Mouse (Mus musculus): Measurements from ENCODE around the gene Timm17a.

Gene Timm17a

DNA sequence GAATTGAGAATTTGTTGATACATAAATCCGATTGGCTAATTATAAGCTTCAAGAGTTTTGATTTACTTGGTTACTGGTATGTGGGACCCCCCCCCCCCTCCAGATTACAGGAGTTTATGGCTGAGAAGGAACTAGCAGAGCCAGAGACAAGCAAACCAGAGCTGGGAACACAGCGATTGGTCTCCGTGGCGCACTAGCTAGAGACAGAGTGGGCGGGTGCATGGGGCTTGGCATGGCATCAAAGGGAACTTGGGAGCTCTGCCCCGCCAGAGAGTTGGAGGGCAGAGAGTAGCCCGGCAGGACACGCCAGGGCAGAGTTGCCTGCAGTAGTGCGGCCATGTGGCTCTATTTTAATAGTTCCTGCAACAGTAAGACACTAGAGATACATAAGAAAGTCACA lies 32.9 kb downstream of the Timm17a start:
- no peak for DNase-seq (ENCODE audit: low read depth)

GRCm38 (mm10) chr1:135271371-135271770 lies 42.2 kb downstream of the Timm17a start:
- DNase-seq (ENCODE audit: low read depth): no peak

DNA sequence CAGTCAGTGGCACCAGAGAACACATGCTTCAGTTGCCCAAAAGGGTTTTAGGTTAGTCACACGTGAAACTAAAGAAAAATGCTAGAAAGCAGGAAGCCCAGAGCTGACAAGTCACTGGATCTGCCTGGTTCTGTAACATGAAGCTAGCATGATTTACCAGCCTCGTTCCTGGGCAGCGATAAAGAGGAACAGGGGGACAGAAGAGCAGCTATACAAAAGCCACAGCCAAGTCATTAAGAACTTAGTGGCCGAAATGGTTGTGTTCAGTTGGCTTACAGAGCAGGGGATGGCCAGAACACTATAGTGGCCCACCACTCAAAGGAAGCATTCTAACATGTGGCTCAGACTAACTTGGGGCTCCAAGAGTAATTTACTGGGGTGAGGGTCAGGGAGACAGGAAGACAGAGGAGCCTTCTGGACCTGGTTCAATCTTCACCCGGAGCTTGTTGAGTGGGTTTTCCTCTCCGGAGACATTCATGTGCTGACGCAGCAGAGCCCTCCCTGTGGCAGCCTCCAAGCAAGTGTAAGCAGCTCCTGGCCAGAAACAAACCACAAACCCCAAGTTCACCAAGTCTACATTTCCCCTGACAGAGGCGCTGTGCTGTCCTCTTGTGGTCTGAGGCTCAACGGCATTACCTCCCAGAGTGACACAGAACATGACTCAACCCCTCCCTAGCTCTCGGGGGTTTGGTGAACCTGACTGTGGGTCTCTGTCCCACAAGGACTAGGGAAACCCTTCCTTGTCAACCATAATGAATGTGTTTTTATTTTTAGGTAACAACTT lies 45.7 kb downstream of the Timm17a start:
- no peak for DNase-seq (ENCODE audit: low read depth)

DNA sequence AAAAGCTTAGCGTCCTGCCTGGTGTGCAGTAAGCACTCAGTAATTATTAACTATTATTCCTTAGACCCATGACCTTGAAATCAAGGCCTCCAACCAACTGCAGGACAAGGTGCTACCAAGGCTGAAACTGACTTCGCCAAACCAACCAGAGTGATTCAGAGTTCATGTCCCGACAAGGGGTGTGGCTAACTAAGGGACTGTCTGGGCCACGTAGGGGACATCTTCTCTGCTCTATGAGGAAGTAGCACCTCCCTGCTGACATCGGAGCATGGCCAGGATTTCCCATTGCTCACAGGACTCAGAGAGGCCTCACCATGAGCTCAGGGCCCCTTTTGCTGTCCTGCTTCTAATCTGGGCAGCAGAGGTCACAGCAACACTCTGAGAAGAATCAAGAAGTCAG lies 47.7 kb downstream of the Timm17a start:
- no peak for DNase-seq (ENCODE audit: low read depth)

DNA sequence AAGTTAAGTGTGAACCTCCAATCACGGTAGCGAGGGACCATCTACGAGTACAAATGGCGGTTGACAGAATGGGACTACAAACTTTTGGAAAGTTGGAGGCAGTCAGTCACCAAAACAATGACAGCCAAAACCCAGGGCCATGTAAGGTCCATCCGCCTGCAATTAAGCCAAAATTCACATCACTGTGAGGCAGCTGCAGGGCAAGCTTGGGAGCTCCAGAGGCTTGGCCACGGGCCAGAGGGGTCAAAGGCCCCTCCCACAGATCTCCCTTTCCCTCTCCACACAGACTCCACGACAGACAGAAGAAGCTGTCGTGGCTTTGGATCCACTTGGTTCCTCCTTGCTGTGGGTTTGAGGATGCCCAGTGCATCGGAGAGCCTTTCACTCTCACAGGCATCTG lies 50.3 kb downstream of the Timm17a start:
- no peak for DNase-seq (ENCODE audit: low read depth)

DNA sequence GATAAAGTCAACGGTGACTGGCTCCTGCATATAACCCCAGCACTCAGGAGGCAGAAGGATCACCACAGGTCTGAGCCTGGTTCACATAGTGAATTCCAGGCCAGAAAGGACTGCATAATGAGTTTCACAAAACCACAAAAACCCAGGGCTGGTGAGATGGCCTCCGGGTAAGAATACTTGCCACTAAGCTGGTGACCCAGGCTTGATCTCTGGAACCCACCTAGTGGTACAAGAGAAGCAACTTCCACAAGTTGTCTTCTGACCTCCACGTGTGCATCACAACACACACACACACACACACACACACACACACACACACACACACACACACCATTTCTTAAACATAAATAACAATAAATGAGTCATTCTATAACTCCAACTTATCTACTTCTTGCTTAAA lies 51.2 kb downstream of the Timm17a start:
- no peak for DNase-seq (ENCODE audit: low read depth)

DNA sequence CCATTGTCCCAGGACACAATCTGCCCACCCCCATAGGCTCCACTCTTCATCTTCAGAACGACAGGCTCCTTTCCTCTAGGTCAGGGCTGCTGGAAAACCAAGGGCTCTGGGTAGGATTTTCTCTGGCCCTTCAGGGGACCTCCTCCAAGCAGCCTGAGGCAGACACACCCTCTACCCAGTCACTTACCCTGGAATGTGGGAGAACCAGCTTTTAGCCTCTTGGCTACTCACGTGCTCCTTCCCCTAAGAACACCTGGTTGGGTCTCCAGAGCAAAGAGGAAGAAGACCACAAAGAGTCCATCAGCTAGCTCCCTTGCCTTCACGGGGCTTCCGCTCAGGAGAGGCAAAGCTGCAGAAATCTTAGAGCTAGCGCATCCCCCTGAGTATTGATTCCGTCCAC lies 52.6 kb downstream of the Timm17a start:
- no peak for DNase-seq (ENCODE audit: low read depth)

GRCm38 (mm10) chr1:135259128-135259436 lies 54.5 kb downstream of the Timm17a start:
- DNase-seq (ENCODE audit: low read depth): peak; percentile 79

GRCm38 (mm10) chr1:135258380-135259127 lies 55.0 kb downstream of the Timm17a start, which contains the start of gene Elf3:
Gene Elf3 (minus strand): TSS chr1:135258568.
- no peak for DNase-seq (ENCODE audit: low read depth)

GRCm38 (mm10) chr1:135256299-135256698 lies 57.3 kb downstream of the Timm17a start:
- no peak for DNase-seq (ENCODE audit: low read depth)

DNA sequence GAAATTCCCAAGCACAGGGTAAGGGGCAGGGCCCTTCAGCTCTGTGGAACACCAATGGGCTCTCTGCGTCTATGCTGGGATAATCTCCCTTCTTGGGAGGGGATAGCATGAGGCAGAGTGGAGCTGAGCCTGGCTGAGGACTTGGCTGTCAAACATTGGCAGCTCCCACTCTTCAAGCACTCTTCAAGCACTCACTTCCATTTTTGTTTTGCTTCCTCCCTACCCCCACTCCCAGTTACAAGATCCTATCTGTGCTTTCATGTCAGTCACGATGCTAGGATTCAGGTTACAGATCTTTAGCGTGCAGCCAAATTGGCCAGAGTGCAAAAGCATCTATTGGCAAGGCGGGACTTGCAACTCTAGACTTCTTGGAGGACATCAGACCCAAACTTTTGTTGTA lies 60.7 kb downstream of the Timm17a start:
- DNase-seq (ENCODE audit: low read depth): no peak

DNA sequence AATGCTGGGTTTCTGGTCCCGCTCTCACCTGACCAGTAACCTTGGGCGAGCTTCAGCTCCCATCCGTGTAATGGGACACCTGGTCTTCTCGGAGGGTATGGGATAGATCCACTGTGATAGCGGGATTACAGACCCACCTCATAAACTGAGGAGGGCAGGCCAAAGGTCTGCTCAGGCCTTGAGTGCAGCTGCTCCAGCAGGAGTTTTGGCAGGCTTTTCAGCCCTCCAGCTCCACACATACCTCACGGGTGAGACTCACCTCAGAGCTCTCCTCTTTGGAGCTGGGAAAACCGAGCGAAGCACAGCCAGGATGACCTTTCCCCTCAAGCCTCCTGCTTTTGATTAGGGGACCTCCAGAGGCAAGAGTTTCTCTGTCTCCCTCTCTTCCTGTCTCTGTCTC lies 62.2 kb downstream of the Timm17a start:
- no peak for DNase-seq (ENCODE audit: low read depth)

- DNase-seq (ENCODE audit: low read depth): no peak
These were observed 62.9 kb downstream of the Timm17a start for GRCm38 (mm10) chr1:135250706-135251105.

- no peak for DNase-seq (ENCODE audit: low read depth)
These were observed 65.1 kb downstream of the Timm17a start for GRCm38 (mm10) chr1:135248434-135248850.
